Mouse (Mus musculus): ENCODE measurements around the gene Hist2h2aa1. TPM values are rescaled to one million over a fixed set of nuclear protein-coding genes. Genes with fewer than 3 reads are reported as not detected.

The Hist2h2aa1 gene
- polyA plus RNA-seq, 1 experiment from 2014 or later, result 15.5 TPM

- H3K4me3 ChIP-seq (ENCODE audit: low read depth, low read length), result no peak overlapping the region
- no peaks in the 10 kb centered on the region for H3K9me3 ChIP-seq (ENCODE audit: control insufficient read depth, low read length)
- H3K27me3 ChIP-seq (ENCODE audit: control insufficient read depth, insufficient read depth, low read length), result no peaks in the 10 kb centered on the region
- ATAC-seq (ENCODE audit: insufficient number of reproducible peaks, low FRiP score, low TSS enrichment, low read depth) (no peak), DNase-seq (ENCODE audit: low spot score) (no peak)
- 80% methylated on average over 5 of the region's 5 CpGs for WGBS
- H3K9ac ChIP-seq (ENCODE audit: low read length), result no peak overlapping the region
- no peak overlapping the region for H3K27ac ChIP-seq (replicated peaks; ENCODE audit: low read depth, low read length)
- H3K36me3 ChIP-seq (ENCODE audit: control insufficient read depth, insufficient read depth, low read length), result no peaks in the 10 kb centered on the region
- no peak overlapping the region for H3K4me2 ChIP-seq (ENCODE audit: low read depth, severe bottlenecking)
- peaks cover 2% of the 10 kb centered on the region; the same call in 1 of the 2 replicates for H3K4me1 ChIP-seq (ENCODE audit: control insufficient read depth, insufficient read depth, low read length)
These were observed 10.8 kb downstream of the Hist2h2aa1 start for GRCm38 (mm10) chr3:96255926-96256593.

- Histone ChIP-seq H3K9me3 (ENCODE audit: control insufficient read depth, low read length) (no peaks in the 10 kb centered on the region), H3K27ac (replicated peaks; ENCODE audit: low read depth, low read length) (no peak overlapping the region), H3K4me1 (ENCODE audit: control insufficient read depth, insufficient read depth, low read length) (peaks cover 7% of the 10 kb centered on the region; the same call in 1 of the 2 replicates), H3K4me2 (ENCODE audit: low read depth, severe bottlenecking) (no peak overlapping the region), H3K36me3 (ENCODE audit: control insufficient read depth, insufficient read depth, low read length) (no peaks in the 10 kb centered on the region), H3K4me3 (ENCODE audit: low read depth, low read length) (no peak overlapping the region), H3K27me3 (ENCODE audit: control insufficient read depth, insufficient read depth, low read length) (no peaks in the 10 kb centered on the region), H3K9ac (ENCODE audit: low read length) (no peak overlapping the region)
- DNase-seq (ENCODE audit: low spot score) (no peak), ATAC-seq (ENCODE audit: insufficient number of reproducible peaks, low FRiP score, low TSS enrichment, low read depth) (no peak)
- 71% methylated on average over 3 of the region's 3 CpGs for WGBS
These were observed 11.9 kb downstream of the Hist2h2aa1 start for GRCm38 (mm10) chr3:96257190-96257589.

GRCm38 (mm10) chr3:96260220-96260619, 14.9 kb downstream of the Hist2h2aa1 start:
- DNase-seq (ENCODE audit: low spot score) (no peak), ATAC-seq (ENCODE audit: insufficient number of reproducible peaks, low FRiP score, low TSS enrichment, low read depth) (no peak)
- H3K36me3 ChIP-seq (ENCODE audit: control insufficient read depth, insufficient read depth, low read length), result no peaks in the 10 kb centered on the region
- H3K27me3 ChIP-seq (ENCODE audit: control insufficient read depth, insufficient read depth, low read length), result no peaks in the 10 kb centered on the region
- H3K27ac ChIP-seq (replicated peaks; ENCODE audit: low read depth, low read length), result no peak overlapping the region
- H3K4me1 ChIP-seq (ENCODE audit: control insufficient read depth, insufficient read depth, low read length), result peaks cover 11% of the 10 kb centered on the region
- no peaks in the 10 kb centered on the region for H3K9me3 ChIP-seq (ENCODE audit: control insufficient read depth, low read length)
- H3K4me3 ChIP-seq (ENCODE audit: low read depth, low read length), result no peak overlapping the region
- H3K4me2 ChIP-seq (ENCODE audit: low read depth, severe bottlenecking), result no peak overlapping the region
- no peak overlapping the region for H3K9ac ChIP-seq (ENCODE audit: low read length)
- WGBS, result 90% methylated on average over 5 of the region's 5 CpGs

DNA sequence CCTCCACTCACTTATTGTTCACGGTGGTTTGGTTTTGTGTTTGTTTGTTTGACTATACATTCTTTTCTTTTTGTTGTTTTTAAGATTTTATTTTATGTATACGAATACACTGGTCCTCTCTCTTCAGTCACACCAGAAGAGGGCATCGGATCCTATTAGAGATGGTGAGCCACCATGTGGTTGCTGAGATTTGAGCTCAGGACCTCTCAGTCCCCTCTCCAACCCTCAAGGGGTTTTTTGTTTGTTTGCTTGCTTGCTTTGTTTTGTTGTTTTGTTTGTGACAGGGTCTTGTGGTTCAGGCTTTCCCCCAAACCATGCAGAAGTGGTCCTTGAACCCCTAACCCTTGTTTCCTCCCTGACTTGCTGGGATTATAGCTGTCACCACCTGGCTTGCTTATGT, 16.3 kb downstream of the Hist2h2aa1 start:
- WGBS, result 62% methylated on average over 3 of the region's 3 CpGs
- no peak for DNase-seq (ENCODE audit: low spot score)

GRCm38 (mm10) chr3:96262216-96262875, 17.0 kb downstream of the Hist2h2aa1 start:
- Histone ChIP-seq H3K4me3 (ENCODE audit: low read depth, low read length) (peak overlapping the region; percentile 50), H3K27ac (replicated peaks; ENCODE audit: low read depth, low read length) (peak overlapping the region; percentile 99), H3K4me2 (ENCODE audit: low read depth, severe bottlenecking) (peak overlapping the region; percentile 83), H3K9ac (ENCODE audit: low read length) (peak overlapping the region; percentile 77), H3K36me3 (ENCODE audit: control insufficient read depth, insufficient read depth, low read length) (no peaks in the 10 kb centered on the region), H3K4me1 (ENCODE audit: control insufficient read depth, insufficient read depth, low read length) (peaks cover 14% of the 10 kb centered on the region), H3K9me3 (ENCODE audit: control insufficient read depth, low read length) (no peaks in the 10 kb centered on the region), H3K27me3 (ENCODE audit: control insufficient read depth, insufficient read depth, low read length) (no peaks in the 10 kb centered on the region)
- DNase-seq (ENCODE audit: low spot score) (peak; percentile 78), ATAC-seq (ENCODE audit: insufficient number of reproducible peaks, low FRiP score, low TSS enrichment, low read depth) (peak; percentile 76)
- under 1% methylated on average over 19 of the region's 19 CpGs for WGBS

More for the DNA sequence above, 16.3 kb downstream of the Hist2h2aa1 start:
- Histone ChIP-seq H3K9ac (ENCODE audit: low read length) (peak overlapping the region; percentile 77; the same call in 1 of the 2 replicates), H3K27ac (replicated peaks; ENCODE audit: low read depth, low read length) (peak overlapping the region; percentile 99), H3K36me3 (ENCODE audit: control insufficient read depth, insufficient read depth, low read length) (no peaks in the 10 kb centered on the region), H3K9me3 (ENCODE audit: control insufficient read depth, low read length) (no peaks in the 10 kb centered on the region), H3K27me3 (ENCODE audit: control insufficient read depth, insufficient read depth, low read length) (no peaks in the 10 kb centered on the region), H3K4me1 (ENCODE audit: control insufficient read depth, insufficient read depth, low read length) (peaks cover 11% of the 10 kb centered on the region), H3K4me2 (ENCODE audit: low read depth, severe bottlenecking) (peak overlapping the region; percentile 83), H3K4me3 (ENCODE audit: low read depth, low read length) (0 out of 2 replicates have a peak overlapping the region, but pooled peaks have one; percentile 50)
- no peak for ATAC-seq (ENCODE audit: insufficient number of reproducible peaks, low FRiP score, low TSS enrichment, low read depth)

GRCm38 (mm10) chr3:96262979-96263550, 17.8 kb downstream of the Hist2h2aa1 start, which contains the start of gene Hist2h4:
Hist2h4 (minus strand) TSS chr3:96263311.
- Histone ChIP-seq H3K9ac (ENCODE audit: low read length) (peak within 1 kb of the TSS; percentile 77), H3K4me1 (ENCODE audit: control insufficient read depth, insufficient read depth, low read length) (peaks cover 15% of the 10 kb centered on the region), H3K36me3 (ENCODE audit: control insufficient read depth, insufficient read depth, low read length) (no peaks in the 10 kb centered on the region), H3K27ac (replicated peaks; ENCODE audit: low read depth, low read length) (peak within 1 kb of the TSS; percentile 99), H3K9me3 (ENCODE audit: control insufficient read depth, low read length) (no peaks in the 10 kb centered on the region), H3K4me2 (ENCODE audit: low read depth, severe bottlenecking) (peak within 1 kb of the TSS; percentile 83), H3K4me3 (ENCODE audit: low read depth, low read length) (peak within 1 kb of the TSS; percentile 50), H3K27me3 (ENCODE audit: control insufficient read depth, insufficient read depth, low read length) (no peaks in the 10 kb centered on the region)
- ATAC-seq (ENCODE audit: insufficient number of reproducible peaks, low FRiP score, low TSS enrichment, low read depth), result peak; percentile 82
- DNase-seq (ENCODE audit: low spot score), result peak; percentile 98
- under 1% methylated on average over 40 of the region's 40 CpGs for WGBS

DNA sequence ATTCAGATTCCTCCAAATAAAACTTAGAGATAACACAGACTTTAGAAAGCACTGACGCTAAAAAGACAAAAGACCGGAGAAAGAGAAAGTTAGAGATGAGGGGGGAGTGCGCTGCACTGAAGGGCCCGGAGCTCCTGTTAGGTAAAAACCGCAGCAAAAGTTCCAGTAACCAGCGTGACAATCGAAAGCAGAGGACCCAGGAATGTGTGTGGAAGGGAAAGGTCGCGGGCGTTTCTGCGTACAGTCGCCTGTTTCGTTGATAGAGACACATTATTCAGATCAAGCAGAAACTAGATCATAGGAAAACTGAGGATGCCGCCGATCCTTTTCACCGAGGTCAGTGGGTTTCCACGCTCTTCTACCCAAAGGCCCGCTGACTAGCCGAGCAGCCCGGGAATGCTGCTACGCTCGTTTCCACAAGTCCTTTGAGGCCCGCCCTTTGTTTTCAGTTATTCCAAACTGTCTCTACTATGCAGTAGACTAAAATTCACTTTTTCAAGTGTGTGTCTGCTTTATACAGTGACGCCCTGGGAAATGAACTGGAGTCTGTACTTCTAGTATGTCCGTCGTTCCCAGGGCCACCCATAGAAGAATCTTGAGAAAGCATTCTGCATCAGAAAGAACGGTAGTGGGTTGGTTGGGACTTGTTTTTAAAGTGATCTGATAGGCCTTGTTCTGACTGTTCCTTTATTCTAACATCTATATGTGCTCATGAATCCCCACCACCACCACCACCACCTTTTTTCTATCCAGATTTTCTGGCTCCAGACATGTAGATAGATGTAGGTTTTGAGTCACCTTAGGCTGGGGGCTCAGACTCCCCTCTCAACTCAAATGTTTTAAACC, 18.5 kb downstream of the Hist2h2aa1 start:
- ATAC-seq (ENCODE audit: insufficient number of reproducible peaks, low FRiP score, low TSS enrichment, low read depth), result no peak
- peak; percentile 75 for DNase-seq (ENCODE audit: low spot score)
- no peaks in the 10 kb centered on the region for H3K9me3 ChIP-seq (ENCODE audit: control insufficient read depth, low read length)
- H3K27me3 ChIP-seq (ENCODE audit: control insufficient read depth, insufficient read depth, low read length), result no peaks in the 10 kb centered on the region
- H3K4me2 ChIP-seq (ENCODE audit: low read depth, severe bottlenecking), result peak overlapping the region; percentile 83
- peak overlapping the region; percentile 99 for H3K27ac ChIP-seq (replicated peaks; ENCODE audit: low read depth, low read length)
- peaks cover 17% of the 10 kb centered on the region for H3K4me1 ChIP-seq (ENCODE audit: control insufficient read depth, insufficient read depth, low read length)
- H3K4me3 ChIP-seq (ENCODE audit: low read depth, low read length), result peak overlapping the region; percentile 30
- WGBS, result 14% methylated on average over 27 of the region's 27 CpGs
- peak overlapping the region; percentile 66 for H3K9ac ChIP-seq (ENCODE audit: low read length)
- H3K36me3 ChIP-seq (ENCODE audit: control insufficient read depth, insufficient read depth, low read length), result no peaks in the 10 kb centered on the region

Data from limb, embryonic 11.5 days (tissue).